Mouse (Mus musculus): ENCODE data around the gene AY074887.
"Not testable (repeated sequence)": the region's sequence is repeated elsewhere in the genome, so short reads cannot be mapped to it uniquely, and the experiment has no call there.

AY074887 gene

DNA sequence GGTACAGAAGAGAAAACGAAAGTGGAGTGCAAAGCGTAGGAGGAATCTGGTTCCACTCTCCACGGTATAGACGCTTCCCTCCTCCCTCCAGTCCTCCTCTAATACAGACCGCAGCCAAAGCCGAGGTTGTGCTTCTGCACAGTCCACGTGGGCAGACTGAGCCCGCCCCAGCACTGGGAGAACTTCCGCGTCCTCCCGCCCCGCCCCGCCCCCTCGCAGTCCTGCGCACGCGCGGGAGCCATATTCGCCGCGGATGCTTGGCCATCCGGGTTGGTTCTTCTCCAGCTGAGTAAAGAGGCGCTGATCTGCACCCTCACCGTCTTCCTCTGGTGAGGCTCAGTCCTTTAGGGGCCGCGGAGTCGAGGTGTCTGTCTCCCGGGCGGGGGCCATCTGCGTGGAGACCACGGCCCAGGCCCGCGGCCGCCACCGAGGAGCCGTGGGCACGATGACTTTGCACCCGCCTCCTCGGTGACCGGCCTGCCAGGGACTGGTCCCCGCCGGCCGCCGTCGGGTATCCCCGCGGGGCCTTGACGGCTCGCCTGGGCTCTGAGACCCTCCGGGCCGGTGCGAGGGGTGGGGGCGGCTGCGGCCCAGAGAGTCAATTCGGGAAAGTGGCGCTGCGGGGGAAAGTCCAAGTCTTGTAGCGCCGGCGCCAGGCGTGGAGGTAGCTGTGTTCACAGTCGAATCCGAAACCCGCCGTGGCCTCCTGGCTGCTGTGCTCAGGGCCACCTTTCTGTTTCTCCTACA lies at the start of gene AY074887, which contains the start of gene Psma4:
TSS of gene AY074887 (minus strand) at position 424 of the 747 bp plus-strand sequence.
TSS of gene Psma4 (plus strand) at position 216 of the 747 bp plus-strand sequence.
- in situ Hi-C loops (cut with MseI, MboI), result no loop called here

- in situ Hi-C loops (cut with MseI, MboI), result no loop called here
Observed at GRCm38 (mm10) chr9:54995645-54996044, 44.8 kb upstream of the AY074887 start.

DNA sequence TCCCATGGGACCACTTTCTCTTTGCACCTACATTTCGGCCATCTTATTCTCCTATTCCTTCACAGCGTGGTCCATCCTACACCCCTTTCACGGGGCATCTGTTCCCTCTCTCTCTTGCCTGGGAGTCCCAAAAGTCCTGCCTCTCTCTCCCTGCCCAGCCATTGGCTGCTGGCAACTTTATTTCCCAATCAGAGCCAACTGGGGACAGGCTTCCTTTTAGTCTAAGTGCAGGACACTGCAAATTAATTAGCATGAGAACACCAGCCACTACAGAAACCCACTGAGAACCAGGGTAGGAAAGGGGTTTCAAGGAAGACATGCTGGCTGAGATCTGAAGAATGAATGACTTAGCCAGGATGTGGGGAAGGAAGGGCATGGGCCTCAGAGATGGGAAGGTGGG lies 43.6 kb upstream of the AY074887 start:
- in situ Hi-C loops (cut with MseI, MboI), result no loop called here

DNA sequence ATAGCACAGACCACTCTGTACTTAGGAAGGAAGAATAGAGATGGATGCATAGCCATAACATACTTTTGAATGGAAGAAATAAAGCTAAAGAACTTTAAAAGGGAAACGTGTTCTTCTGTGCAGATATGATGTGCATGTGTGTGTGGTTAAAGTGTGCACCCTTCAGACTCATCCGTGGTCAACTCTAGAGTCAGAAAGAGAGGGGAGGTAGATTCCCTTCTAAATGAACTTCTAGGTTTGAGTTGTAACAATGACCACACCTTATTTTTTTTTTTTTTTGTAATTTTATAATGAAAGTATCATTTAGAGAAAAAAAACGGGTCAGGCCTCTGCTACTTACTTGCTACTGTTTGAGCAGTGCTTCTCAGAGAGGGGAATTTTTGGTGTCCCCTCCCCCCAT lies 39.6 kb upstream of the AY074887 start:
- in situ Hi-C loops (cut with MseI, MboI), result no loop called here

DNA sequence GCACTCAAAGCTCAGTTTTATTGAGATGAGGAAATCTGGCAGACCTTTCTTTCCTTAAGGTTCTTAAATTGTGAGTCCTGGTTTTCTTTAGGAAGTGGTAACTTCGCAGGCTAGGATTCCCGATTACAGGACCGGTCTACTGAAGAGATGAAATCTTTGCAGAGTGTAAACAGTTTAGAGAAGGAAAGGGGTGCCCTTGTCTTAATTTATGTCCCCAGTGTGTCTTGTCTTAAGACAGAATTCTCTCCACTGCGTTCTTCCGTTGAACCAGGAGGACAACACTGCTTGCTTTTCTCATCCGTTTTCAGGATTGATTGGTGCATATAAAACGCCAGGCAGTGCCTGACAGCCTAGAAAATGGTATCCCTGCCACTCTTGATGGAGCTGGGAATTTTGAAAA lies 31.6 kb upstream of the AY074887 start:
- in situ Hi-C loops (cut with MseI, MboI), result no loop called here

DNA sequence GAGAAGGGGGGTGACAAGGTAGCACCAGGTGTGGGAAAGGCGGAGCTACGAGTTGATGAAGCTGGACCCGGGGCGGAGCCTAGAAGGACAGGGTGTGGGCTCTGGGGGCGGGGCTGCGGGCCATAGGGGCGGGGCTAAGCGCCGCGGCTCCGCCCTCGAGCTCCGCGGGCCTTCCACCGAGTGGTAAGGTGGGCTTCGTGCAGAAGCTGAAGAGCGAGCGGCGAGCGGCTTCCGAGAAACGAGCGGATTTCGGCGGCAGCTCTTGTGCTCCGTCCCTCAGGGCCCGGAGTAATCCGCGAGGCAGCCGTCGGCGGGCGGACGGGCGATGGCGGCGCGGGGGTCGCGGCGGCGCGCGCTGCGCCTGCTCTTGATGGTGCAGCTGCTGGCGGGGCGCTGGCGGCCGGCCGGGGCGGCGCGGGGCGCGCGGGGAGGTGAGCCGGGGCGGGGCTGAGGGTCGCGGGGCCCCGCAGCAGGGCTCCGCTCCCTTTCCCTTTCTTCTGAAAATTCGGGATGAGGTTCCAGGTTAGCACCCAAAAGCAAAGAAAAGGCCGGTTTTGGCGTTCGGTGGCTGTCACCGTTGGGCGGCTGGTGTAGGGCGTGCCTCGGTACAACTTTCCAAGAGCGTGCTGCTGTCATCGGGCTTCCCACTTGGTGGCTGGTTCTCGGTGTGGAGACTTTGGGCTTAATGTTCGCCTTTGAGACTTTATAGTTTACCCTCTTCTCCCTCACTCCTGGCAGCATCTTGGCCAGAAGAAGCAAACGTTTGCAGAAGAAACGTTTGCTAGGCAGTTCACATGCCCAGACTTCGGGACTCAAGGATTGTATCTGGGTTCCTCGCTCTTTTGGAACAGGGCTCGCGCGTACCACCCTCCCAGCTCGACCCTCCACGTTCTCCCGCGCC lies 30.7 kb upstream of the AY074887 start:
- in situ Hi-C loops (cut with MseI, MboI), result no loop called here

DNA sequence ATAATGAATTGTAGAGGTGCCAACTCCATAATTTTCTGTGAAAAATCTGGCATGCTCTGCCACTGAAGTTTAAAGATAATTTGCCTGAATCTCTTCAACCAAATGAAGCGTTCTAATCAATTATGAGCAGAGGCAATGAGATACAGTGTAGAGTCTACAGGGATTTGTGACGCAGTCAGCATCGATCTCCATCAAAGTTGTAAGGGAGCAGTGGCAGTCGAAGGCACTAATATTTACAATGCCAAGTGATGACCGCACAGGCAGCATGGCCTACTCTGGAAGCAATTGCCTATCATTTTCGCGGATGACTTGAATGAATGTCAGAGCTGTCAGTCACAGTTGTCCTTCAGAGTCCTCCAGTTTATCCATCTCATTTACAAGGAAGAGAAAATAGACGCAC lies 29.9 kb upstream of the AY074887 start, which contains the start of gene Chrna5:
TSS of gene Chrna5 (plus strand) at position 207 of the 400 bp plus-strand sequence.
- in situ Hi-C loops (cut with MseI, MboI), result no loop called here

- in situ Hi-C loops (cut with MseI, MboI), result no loop called here
Observed at GRCm38 (mm10) chr9:54969972-54970637, 19.3 kb upstream of the AY074887 start.

GRCm38 (mm10) chr9:54963669-54964068 lies 12.9 kb upstream of the AY074887 start:
- in situ Hi-C loops (cut with MseI, MboI), result no loop called here

DNA sequence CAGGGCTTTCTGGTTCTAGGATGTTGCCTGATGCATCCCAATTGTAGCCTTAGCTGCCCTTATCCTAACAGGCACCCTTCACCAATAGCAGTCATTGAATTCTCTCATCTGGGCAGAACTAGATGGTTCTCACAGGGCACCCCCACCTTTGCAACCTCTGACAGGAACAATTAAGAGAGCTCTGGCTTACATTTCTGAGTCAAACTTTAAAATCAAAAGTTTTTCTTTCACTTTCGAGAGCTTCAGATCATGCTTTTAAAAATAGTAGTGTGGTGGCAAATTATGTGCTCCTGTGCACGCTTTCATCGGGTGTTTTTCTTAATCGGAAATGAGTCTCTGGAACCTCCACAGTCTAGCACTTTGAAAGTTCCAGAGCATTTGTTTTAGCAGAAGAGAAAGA lies 10.3 kb upstream of the AY074887 start:
- in situ Hi-C loops (cut with MseI, MboI), result no loop called here

DNA sequence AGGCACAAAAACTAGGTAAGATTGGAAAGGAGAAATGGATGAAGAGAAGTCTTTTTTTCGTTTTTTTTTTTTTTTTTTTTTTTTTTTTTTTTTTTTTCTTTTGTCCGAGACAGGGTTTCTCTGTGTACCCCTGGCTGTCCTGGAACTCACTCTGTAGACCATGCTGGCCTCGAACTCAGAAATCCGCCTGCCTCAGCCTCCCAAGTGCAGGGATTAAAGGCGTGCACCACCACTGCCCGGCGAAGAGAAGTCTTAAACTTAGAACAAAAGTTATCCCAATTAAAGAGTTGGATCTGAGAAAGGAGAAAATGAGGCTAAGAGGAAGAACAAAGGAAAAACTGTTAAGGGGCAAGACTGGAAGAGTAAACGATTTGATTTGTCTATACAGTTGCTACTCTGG lies 636 bp downstream of the AY074887 start:
- in situ Hi-C loops (cut with MseI, MboI), result not testable (repeated sequence)

DNA sequence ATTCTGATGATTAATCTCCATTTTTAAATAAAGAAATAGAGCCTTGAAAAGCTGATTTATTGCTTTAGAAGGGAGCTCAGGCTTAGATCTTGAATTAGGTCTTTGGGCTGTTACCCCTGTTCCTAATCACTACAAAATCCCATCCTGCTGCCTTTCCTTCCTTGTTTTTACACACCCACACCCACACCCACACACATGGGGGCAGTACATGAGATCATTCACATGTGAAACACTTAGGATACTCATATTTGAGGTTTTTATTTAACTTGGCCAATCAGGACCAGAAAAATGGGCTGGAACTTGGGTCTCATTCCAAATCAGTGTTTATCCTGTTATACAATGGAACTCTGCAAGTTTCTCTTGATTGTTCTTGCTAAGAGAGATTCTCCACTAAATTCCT lies 1.3 kb downstream of the AY074887 start:
- in situ Hi-C loops (cut with MseI, MboI), result no loop called here

- in situ Hi-C loops (cut with MseI, MboI), result no loop called here
Observed at GRCm38 (mm10) chr9:54946256-54946655, 4.5 kb downstream of the AY074887 start.

DNA sequence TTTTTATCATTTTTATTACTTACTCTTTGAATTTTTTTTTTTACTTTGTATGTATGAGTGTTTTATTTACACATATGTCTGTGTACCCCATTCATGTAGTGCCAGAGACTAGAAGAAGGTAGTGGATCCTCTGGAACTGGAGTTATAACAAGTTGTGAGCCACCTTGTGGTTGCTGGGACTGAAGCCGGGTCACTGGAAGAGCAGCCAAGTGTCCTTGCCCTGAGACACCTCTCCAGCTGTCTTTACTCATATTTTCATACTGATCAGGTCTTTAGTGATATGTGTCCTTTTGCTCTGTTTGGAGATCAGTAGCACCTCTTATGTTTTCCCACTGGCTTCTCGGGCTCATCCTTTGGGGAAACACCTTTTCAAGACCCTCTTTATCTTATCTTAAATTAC lies 6.3 kb downstream of the AY074887 start:
- in situ Hi-C loops (cut with MseI, MboI), result no loop called here

DNA sequence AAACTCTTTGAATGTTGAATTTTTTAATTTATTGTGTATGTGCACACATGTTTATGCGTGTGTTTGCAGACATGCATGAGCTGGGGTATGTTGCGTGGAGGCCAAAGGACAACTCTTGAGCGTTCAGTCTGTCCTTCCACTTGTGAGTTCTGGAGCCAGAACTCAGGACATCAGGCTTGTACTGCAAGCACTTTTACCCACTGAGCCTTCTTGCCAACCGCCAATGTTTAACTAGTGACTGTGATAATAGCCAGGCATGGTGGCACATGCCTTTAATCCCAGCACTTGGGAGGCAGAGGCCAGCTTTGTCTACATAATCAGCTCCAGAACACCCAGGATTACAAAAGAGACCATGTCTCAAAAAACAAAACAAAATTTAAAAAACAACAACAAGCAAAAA lies 8.7 kb downstream of the AY074887 start:
- in situ Hi-C loops (cut with MseI, MboI), result no loop called here

- in situ Hi-C loops (cut with MseI, MboI), result no loop called here
Observed at GRCm38 (mm10) chr9:54932379-54932778, 18.4 kb downstream of the AY074887 start.

GRCm38 (mm10) chr9:54931765-54932164 lies 19.0 kb downstream of the AY074887 start:
- in situ Hi-C loops (cut with MseI, MboI), result no loop called here

GRCm38 (mm10) chr9:54930741-54931140 lies 20.1 kb downstream of the AY074887 start:
- in situ Hi-C loops (cut with MseI, MboI), result no loop called here

DNA sequence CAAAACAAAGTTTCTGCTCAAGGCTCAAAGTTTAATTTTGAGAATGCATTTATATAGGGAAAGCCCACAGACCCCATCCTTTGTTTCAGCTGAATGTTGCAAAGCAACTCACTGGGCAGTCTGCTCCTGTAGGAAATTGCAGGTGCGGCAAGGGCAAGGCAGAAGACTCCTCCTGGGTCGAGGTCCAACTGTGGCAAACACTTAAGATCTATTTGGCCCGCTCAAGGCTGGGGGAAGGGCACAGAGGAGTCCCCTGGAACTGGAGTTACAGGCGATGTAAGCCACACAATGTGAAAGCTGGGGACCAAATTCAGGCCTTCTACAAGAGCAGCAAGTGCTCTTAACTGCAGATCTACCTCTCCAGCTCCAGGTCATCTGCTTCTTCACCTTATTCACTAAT lies 30.9 kb downstream of the AY074887 start:
- in situ Hi-C loops (cut with MseI, MboI), result no loop called here

DNA sequence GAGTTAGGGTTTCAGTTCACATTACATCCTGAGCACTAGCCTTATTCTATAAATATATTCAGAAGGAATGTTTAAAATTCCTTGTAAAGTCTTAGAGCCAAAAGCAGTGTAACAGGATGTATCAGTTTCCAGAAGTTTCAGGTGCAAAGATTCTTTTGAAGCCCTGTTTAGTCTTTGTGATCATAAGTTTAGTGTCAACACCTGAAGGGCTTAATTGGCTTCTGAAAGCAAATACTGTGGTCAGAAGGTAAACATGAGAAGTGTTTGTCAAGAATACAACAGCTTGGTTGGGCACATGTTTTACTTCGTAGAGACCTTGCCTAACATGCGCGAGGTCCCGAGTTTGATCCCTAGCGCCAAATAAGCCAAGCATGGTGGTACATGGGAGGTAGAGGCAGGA lies 32.0 kb downstream of the AY074887 start:
- in situ Hi-C loops (cut with MseI, MboI), result no loop called here

- in situ Hi-C loops (cut with MseI, MboI), result no loop called here
Observed at GRCm38 (mm10) chr9:54918191-54918590, 32.6 kb downstream of the AY074887 start.

- in situ Hi-C loops (cut with MseI, MboI), result no loop called here
Observed at GRCm38 (mm10) chr9:54917010-54917677, 33.7 kb downstream of the AY074887 start, which contains the start of gene Hykk. Gene Hykk, plus strand, starts transcription at chr9:54917283.
